Mouse (Mus musculus) limb, embryonic 14.5 days (tissue): ENCODE measurements around the gene Batf2. TPM values are rescaled to one million over a fixed set of nuclear protein-coding genes. Genes with fewer than 3 reads are reported as not detected.

ENCODE experiments used
- ATAC-seq: fragments of 200-750 bp; cut with Nextera tagmentation; 2 replicates; pipeline ENCODE4 v1.8.0; 2017; ENCODE audit warnings: low read depth, moderate number of reproducible peaks, moderate TSS enrichment; ENCODE audit not compliant: low FRiP score
- DNase-seq: peaks from one replicate; pipeline ENCODE4 v3.0.0-alpha.2; 2015; ENCODE audit warnings: low spot score
- H3K27ac ChIP-seq: fragments of 300-500 bp; sonication (generic); replicated peaks from 2 replicates; pipeline ENCODE4 v1.5.1; 2014; ENCODE audit warnings: low read depth, mild to moderate bottlenecking, low read length, moderate library complexity, mixed read lengths
- H3K27me3 ChIP-seq: fragments of 300-500 bp; sonication (generic); 2 replicates; pipeline ENCODE4 v1.6.1; 2014; ENCODE audit warnings: low read length, mixed read lengths; ENCODE audit not compliant: control insufficient read depth, insufficient read depth
- H3K36me3 ChIP-seq: fragments of 300-500 bp; sonication (generic); 2 replicates; pipeline ENCODE4 v1.6.1; 2014; ENCODE audit warnings: mild to moderate bottlenecking, low read length, moderate library complexity, mixed read lengths; ENCODE audit not compliant: control insufficient read depth, insufficient read depth
- H3K4me1 ChIP-seq: fragments of 300-500 bp; sonication (generic); 2 replicates; pipeline ENCODE4 v1.6.1; 2014; ENCODE audit warnings: antibody characterized with exemption, low read length, mixed read lengths; ENCODE audit not compliant: control insufficient read depth, insufficient read depth
- H3K4me2 ChIP-seq: fragments of 300-500 bp; sonication (generic); replicated peaks from 2 replicates; pipeline ENCODE4 v1.6.1; 2014; ENCODE audit warnings: low read depth, mild to moderate bottlenecking, low read length, moderate library complexity; ENCODE audit not compliant: severe bottlenecking
- H3K4me3 ChIP-seq: fragments of 300-500 bp; sonication (generic); replicated peaks from 2 replicates; pipeline ENCODE4 v1.5.1; 2014; ENCODE audit warnings: low read length
- H3K9ac ChIP-seq: fragments of 300-500 bp; sonication (generic); 2 replicates; pipeline ENCODE4 v1.6.1; 2014; ENCODE audit warnings: mild to moderate bottlenecking, low read depth, low read length, moderate library complexity; ENCODE audit not compliant: severe bottlenecking
- H3K9me3 ChIP-seq: fragments of 300-500 bp; sonication (generic); 2 replicates; pipeline ENCODE4 v1.6.1; 2016; ENCODE audit warnings: low read length; ENCODE audit not compliant: control insufficient read depth
- POLR2A ChIP-seq: fragments of 200-500 bp; IDR thresholded peaks from 2 replicates; pipeline ENCODE4 v1.8.0; 2012; ENCODE audit warnings: inconsistent platforms, mild to moderate bottlenecking, moderate library complexity, borderline replicate concordance; ENCODE audit not compliant: insufficient read depth, insufficient read length; ENCODE audit errors: extremely low read depth
- WGBS: fragments of 180-500 bp; shearing (Covaris S2); extraction: QIAGEN DNeasy Blood & Tissue Kit; methylation state at CpG from one replicate; pipeline ENCODE4 v1.1.7; 2014; 5-methylcytosine and 5-hydroxymethylcytosine counted together
- polyA plus RNA-seq, 2 experiments: library from polyadenylated mRNA; depleted of rRNA in 1 of 2; stranded (reverse) in 1 of 2; unstranded in 1 of 2; fragments of >200 nt; fragmentation: Nextera tagmentation in 1 of 2; extraction: Ambion mirVana in 1 of 2; gene quantifications; 2 replicates each; pipeline versions ENCODE4 v1.2.1 to v1.2.3; 2012 to 2014

The Batf2 gene
- polyA plus RNA-seq, 2 experiments: 0.10 TPM; not detected in 1

DNA sequence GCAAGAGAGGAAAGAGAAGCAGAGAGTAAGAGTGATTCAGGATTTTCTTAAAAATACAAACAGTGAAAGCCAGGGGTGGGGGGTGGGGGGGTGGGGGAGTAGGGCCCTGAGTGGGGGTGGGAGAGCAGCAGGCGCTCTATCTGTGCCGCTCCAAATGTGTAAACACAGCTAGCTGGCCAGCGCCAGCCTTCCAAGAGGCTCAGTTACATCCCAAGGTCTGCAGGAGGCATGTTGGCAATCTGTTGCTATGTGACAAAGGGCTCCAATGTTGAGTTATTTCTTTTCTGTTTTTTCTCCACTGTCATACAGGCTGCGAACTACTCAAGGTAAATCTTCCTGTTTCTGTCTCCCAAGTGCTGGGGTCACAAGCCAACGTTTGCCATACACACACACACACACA is 34.0 kb downstream of the Batf2 start:
- WGBS: 48% methylated on average over 5 of the region's 5 CpGs
- H3K27me3 ChIP-seq: no peaks in the 10 kb centered on the region
- H3K36me3 ChIP-seq: no peaks in the 10 kb centered on the region
- H3K27ac ChIP-seq: no peak overlapping the region
- no peak overlapping the region for H3K4me2 ChIP-seq
- no peak overlapping the region for H3K4me3 ChIP-seq
- no peak for DNase-seq
- TF ChIP-seq POLR2A: no peak
- no peak overlapping the region for H3K9ac ChIP-seq
- no peak for ATAC-seq
- no peaks in the 10 kb centered on the region for H3K9me3 ChIP-seq
- no peaks in the 10 kb centered on the region for H3K4me1 ChIP-seq

DNA sequence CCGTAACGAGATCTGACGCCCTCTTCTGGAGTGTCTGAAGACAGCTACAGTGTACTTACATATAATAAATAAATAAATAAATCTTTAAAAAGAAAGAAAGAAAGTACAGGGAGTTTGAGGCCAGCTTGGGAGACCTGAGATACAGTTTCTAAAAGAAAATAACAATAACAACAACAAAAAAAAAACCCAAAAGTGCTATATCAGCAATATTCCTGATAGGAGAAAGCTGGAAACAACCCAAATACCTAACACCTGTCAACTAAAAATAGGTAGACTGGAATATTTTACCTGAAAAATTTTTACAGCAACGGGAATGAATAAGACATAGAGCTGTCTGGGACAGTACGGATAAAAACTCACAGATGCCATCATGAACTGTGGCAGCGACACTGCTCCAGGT is 38.0 kb downstream of the Batf2 start:
- Histone ChIP-seq H3K27me3 (no peaks in the 10 kb centered on the region), H3K4me2 (no peak overlapping the region), H3K27ac (no peak overlapping the region), H3K9ac (no peak overlapping the region), H3K4me3 (no peak overlapping the region), H3K9me3 (no peaks in the 10 kb centered on the region), H3K36me3 (no peaks in the 10 kb centered on the region), H3K4me1 (no peaks in the 10 kb centered on the region)
- WGBS: 93% methylated on average over 3 of the region's 6 CpGs
- ATAC-seq (no peak), DNase-seq (no peak)
- no peak for TF ChIP-seq POLR2A

GRCm38 (mm10) chr19:6181629-6182028 is 40.8 kb downstream of the Batf2 start:
- TF ChIP-seq POLR2A: no peak
- no peaks in the 10 kb centered on the region for H3K27me3 ChIP-seq
- no peak overlapping the region for H3K27ac ChIP-seq
- no peak overlapping the region for H3K4me2 ChIP-seq
- WGBS: 25% methylated on average over 5 of the region's 5 CpGs
- no peaks in the 10 kb centered on the region for H3K36me3 ChIP-seq
- no peak overlapping the region for H3K9ac ChIP-seq
- no peaks in the 10 kb centered on the region for H3K4me1 ChIP-seq
- DNase-seq (peak; percentile 70), ATAC-seq (no peak)
- H3K4me3 ChIP-seq: no peak overlapping the region
- H3K9me3 ChIP-seq: no peaks in the 10 kb centered on the region

DNA sequence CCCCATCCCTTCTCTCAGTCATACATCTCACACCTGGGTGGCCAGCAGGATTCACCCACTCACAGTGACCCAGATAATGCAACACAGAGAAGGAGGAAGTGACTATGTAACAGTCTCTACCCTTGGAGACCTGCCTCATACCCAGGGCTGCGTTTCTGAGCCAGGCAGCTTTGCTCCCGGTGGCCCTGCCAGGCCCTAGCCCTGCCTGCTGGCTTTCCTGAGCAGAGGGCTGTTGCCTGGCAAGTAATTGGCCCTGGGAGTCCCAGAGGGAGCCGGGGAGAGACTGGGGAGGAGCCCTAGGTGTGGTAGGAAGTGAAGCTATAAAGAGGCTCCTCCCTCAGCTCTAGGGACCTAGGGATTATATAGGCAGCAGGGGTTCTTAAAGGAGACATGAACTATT is 41.8 kb downstream of the Batf2 start:
- 15% methylated on average over 3 of the region's 3 CpGs for WGBS
- ATAC-seq (no peak), DNase-seq (no peak)
- Histone ChIP-seq H3K27ac (no peak overlapping the region), H3K4me2 (no peak overlapping the region), H3K4me1 (no peaks in the 10 kb centered on the region), H3K27me3 (no peaks in the 10 kb centered on the region), H3K36me3 (no peaks in the 10 kb centered on the region), H3K9me3 (no peaks in the 10 kb centered on the region), H3K9ac (no peak overlapping the region), H3K4me3 (no peak overlapping the region)
- TF ChIP-seq POLR2A: no peak

GRCm38 (mm10) chr19:6184131-6184530 is 43.3 kb downstream of the Batf2 start, which contains the start of gene Majin:
Gene Majin (plus strand): TSS chr19:6184388.
- Histone ChIP-seq H3K9ac (no peak within 1 kb of the TSS), H3K4me1 (no peaks in the 10 kb centered on the region), H3K9me3 (no peaks in the 10 kb centered on the region), H3K4me2 (no peak within 1 kb of the TSS), H3K27ac (no peak within 1 kb of the TSS), H3K4me3 (no peak within 1 kb of the TSS), H3K27me3 (no peaks in the 10 kb centered on the region), H3K36me3 (no peaks in the 10 kb centered on the region)
- no peak for ATAC-seq
- DNase-seq: no peak
- TF ChIP-seq POLR2A: no peak
- 84% methylated on average over 23 of the region's 23 CpGs for WGBS

DNA sequence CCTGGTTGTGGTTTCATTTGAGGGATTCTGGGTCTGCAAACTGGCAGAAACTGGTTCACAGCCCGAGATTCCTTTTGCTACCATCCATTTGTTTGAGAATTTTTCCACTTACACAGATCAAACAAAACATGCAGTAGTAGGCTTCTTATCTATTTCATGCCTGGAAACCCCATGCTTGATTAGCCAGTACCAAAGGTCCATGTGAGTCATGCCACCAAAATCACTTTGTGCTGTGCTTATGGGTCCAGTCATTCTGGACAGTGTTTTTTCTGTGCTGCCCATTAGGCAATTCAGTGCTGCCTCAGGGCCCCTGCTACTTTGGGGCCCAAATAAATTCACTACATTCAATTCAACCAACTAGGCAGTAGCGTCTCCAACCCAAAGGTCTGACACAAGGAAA is 63.5 kb downstream of the Batf2 start:
- 81% methylated on average over 2 of the region's 2 CpGs for WGBS
- TF ChIP-seq POLR2A: no peak
- no peak overlapping the region for H3K4me2 ChIP-seq
- H3K9me3 ChIP-seq: no peaks in the 10 kb centered on the region
- no peaks in the 10 kb centered on the region for H3K4me1 ChIP-seq
- no peak overlapping the region for H3K27ac ChIP-seq
- H3K36me3 ChIP-seq: no peaks in the 10 kb centered on the region
- DNase-seq (no peak), ATAC-seq (no peak)
- H3K9ac ChIP-seq: no peak overlapping the region
- H3K4me3 ChIP-seq: no peak overlapping the region
- H3K27me3 ChIP-seq: no peaks in the 10 kb centered on the region
